Mouse (Mus musculus): ENCODE measurements around the gene Ncam1.

- TF ChIP-seq CTCF (IDR thresholded peaks at IDR 0.05; ENCODE audit: control insufficient read depth, insufficient read depth, low read length) = no peak
- TF ChIP-seq POLR2A (IDR thresholded peaks at IDR 0.05; ENCODE audit: borderline replicate concordance, control insufficient read depth, low read depth, low read length) = no peak
Measured at GRCm38 (mm10) chr9:49756725-49757124, 42.0 kb downstream of the Ncam1 start.
